Mouse (Mus musculus): ENCODE results near the gene Adam15. TPM values are rescaled to one million over a fixed set of nuclear protein-coding genes. Genes with fewer than 3 reads are reported as not detected.
A peak's percentile ranks its signal among the peaks of the same experiment; 100 is the strongest.

The Adam15 gene
- polyA plus RNA-seq, 1 experiment: 49.6 TPM

DNA sequence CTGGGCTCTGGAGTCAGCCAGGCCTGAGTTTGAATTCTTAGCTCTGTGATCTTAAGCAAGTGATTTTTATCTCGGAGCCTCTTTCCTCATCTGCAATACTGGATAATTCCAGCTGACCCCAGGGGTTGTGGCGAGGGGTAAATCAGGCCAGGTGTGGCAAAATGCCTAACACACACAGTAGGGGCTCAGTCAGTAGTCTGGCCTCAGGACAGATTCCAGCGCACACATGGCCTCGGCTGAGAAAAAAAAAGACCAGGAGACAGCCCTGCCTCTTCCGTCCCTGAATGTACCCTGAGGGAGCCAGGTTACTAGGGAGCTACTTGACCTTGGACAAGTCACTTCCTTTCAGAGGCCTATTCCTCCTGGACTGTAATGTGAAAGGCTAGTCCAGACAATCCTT, 33.2 kb upstream of the Adam15 start:
- TF ChIP-seq POLR2A (IDR thresholded peaks at IDR 0.05; ENCODE audit: low read depth, low read length) (no peak), CTCF (IDR thresholded peaks at IDR 0.05; ENCODE audit: extremely low read depth, insufficient read depth, insufficient read length, insufficient replicate concordance) (no peak)
- no peak overlapping the region for H3K4me3 ChIP-seq (ENCODE audit: extremely low read depth, insufficient read depth, insufficient read length)
- peak overlapping the region; percentile 40 for H3K27ac ChIP-seq (ENCODE audit: insufficient read depth, low read length)
- 85% methylated on average over 5 of the region's 5 CpGs for WGBS
- DNase-seq (ENCODE audit: low read depth in 1 of 2, low spot score in 2 of 2): no peak
- H3K27me3 ChIP-seq (ENCODE audit: control insufficient read depth, insufficient read depth, low read length): no peaks in the 10 kb centered on the region
- H3K36me3 ChIP-seq (ENCODE audit: control insufficient read depth, insufficient read depth, low read length): peaks cover 17% of the 10 kb centered on the region
- peaks cover 39% of the 10 kb centered on the region for H3K4me1 ChIP-seq (ENCODE audit: control insufficient read depth, insufficient read depth, insufficient read length)

- Histone ChIP-seq H3K4me3 (ENCODE audit: extremely low read depth, insufficient read depth, insufficient read length) (no peak overlapping the region), H3K27ac (ENCODE audit: insufficient read depth, low read length) (peak overlapping the region; percentile 40), H3K27me3 (ENCODE audit: control insufficient read depth, insufficient read depth, low read length) (no peaks in the 10 kb centered on the region), H3K36me3 (ENCODE audit: control insufficient read depth, insufficient read depth, low read length) (peaks cover 17% of the 10 kb centered on the region), H3K4me1 (ENCODE audit: control insufficient read depth, insufficient read depth, insufficient read length) (peaks cover 36% of the 10 kb centered on the region)
- WGBS: 87% methylated on average over 9 of the region's 9 CpGs
- TF ChIP-seq POLR2A (IDR thresholded peaks at IDR 0.05; ENCODE audit: low read depth, low read length) (no peak), CTCF (IDR thresholded peaks at IDR 0.05; ENCODE audit: extremely low read depth, insufficient read depth, insufficient read length, insufficient replicate concordance) (no peak)
- DNase-seq (ENCODE audit: low read depth in 1 of 2, low spot score in 2 of 2): no peak
Measured at GRCm38 (mm10) chr3:89382033-89382882, 32.5 kb upstream of the Adam15 start.

DNA sequence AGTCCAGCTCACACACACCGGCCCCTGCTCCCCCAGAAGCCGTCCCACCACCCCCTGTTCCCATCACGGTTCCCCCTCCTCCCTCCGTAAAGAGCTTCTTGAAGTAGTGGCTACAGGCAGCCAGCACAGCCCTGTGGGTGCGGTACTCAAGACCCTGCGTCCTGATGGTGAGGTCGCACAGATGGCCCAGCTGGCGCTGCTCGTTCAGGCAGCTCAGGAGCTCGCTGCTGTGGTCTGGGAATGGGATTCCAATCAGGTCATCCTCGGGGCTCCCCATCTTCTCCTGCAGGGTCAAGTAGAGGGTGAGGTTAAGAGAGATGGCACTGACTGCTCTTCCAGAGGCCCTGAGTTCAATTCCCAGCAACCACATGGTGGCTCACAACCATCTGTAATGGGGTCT, 31.4 kb upstream of the Adam15 start:
- TF ChIP-seq POLR2A (IDR thresholded peaks at IDR 0.05; ENCODE audit: low read depth, low read length): no peak
- no peak for TF ChIP-seq CTCF (IDR thresholded peaks at IDR 0.05; ENCODE audit: extremely low read depth, insufficient read depth, insufficient read length, insufficient replicate concordance)
- no peak overlapping the region for H3K4me3 ChIP-seq (ENCODE audit: extremely low read depth, insufficient read depth, insufficient read length)
- no peaks in the 10 kb centered on the region for H3K27me3 ChIP-seq (ENCODE audit: control insufficient read depth, insufficient read depth, low read length)
- no peak overlapping the region for H3K27ac ChIP-seq (ENCODE audit: insufficient read depth, low read length)
- WGBS: 93% methylated on average over 11 of the region's 11 CpGs
- peaks cover 19% of the 10 kb centered on the region for H3K36me3 ChIP-seq (ENCODE audit: control insufficient read depth, insufficient read depth, low read length)
- no peak for DNase-seq (ENCODE audit: low read depth in 1 of 2, low spot score in 2 of 2)
- H3K4me1 ChIP-seq (ENCODE audit: control insufficient read depth, insufficient read depth, insufficient read length): peaks cover 36% of the 10 kb centered on the region

DNA sequence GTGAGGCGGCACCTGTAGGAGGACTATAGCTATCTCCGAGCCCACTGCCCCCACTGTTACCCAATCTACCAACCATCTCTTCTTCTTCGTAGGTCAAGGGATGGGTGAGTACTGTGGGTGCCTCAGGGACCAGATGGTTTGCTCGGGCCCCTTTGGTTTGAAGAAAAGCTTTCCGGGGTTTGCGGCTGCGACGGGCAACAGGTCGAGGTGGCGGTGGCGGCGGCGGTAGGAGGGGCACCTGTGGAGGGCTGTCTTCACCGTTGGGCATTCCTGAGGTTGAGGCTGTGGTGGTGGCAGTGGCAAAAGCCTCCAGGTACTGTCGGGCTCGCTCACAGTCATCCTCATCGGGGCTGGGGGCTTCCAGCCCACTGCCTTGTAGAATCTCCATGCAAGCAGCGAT, 30.9 kb upstream of the Adam15 start:
- Histone ChIP-seq H3K36me3 (ENCODE audit: control insufficient read depth, insufficient read depth, low read length) (peaks cover 19% of the 10 kb centered on the region), H3K4me1 (ENCODE audit: control insufficient read depth, insufficient read depth, insufficient read length) (peaks cover 35% of the 10 kb centered on the region), H3K4me3 (ENCODE audit: extremely low read depth, insufficient read depth, insufficient read length) (no peak overlapping the region), H3K27me3 (ENCODE audit: control insufficient read depth, insufficient read depth, low read length) (no peaks in the 10 kb centered on the region), H3K27ac (ENCODE audit: insufficient read depth, low read length) (no peak overlapping the region)
- no peak for DNase-seq (ENCODE audit: low read depth in 1 of 2, low spot score in 2 of 2)
- 93% methylated on average over 18 of the region's 18 CpGs for WGBS
- no peak for TF ChIP-seq CTCF (IDR thresholded peaks at IDR 0.05; ENCODE audit: extremely low read depth, insufficient read depth, insufficient read length, insufficient replicate concordance)
- TF ChIP-seq POLR2A (IDR thresholded peaks at IDR 0.05; ENCODE audit: low read depth, low read length): no peak

DNA sequence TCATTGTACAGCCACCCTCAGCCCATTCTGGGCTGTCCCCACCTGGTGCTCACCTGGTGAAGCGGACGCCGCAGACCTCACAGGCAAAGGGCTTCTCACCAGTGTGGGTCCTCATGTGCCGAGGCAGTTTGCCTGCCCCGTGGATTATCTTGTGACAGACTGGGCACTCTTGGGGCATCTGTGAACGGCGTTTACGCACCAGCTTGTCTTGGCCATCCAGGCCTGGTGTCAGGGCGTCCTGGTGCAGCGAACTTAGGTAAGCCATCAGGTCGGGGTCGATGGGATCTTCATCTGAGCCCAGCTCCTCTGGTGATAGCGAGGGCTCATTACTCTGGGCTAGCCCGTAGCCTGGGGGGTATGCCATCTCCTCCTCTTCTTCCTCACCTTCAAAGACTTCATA, 30.5 kb upstream of the Adam15 start:
- peaks cover 19% of the 10 kb centered on the region for H3K36me3 ChIP-seq (ENCODE audit: control insufficient read depth, insufficient read depth, low read length)
- WGBS: 92% methylated on average over 14 of the region's 14 CpGs
- no peaks in the 10 kb centered on the region for H3K27me3 ChIP-seq (ENCODE audit: control insufficient read depth, insufficient read depth, low read length)
- TF ChIP-seq POLR2A (IDR thresholded peaks at IDR 0.05; ENCODE audit: low read depth, low read length) (no peak), CTCF (IDR thresholded peaks at IDR 0.05; ENCODE audit: extremely low read depth, insufficient read depth, insufficient read length, insufficient replicate concordance) (no peak)
- no peak overlapping the region for H3K4me3 ChIP-seq (ENCODE audit: extremely low read depth, insufficient read depth, insufficient read length)
- DNase-seq (ENCODE audit: low read depth in 1 of 2, low spot score in 2 of 2): no peak
- peak overlapping the region; percentile 69; the same call in 1 of the 2 replicates for H3K27ac ChIP-seq (ENCODE audit: insufficient read depth, low read length)
- H3K4me1 ChIP-seq (ENCODE audit: control insufficient read depth, insufficient read depth, insufficient read length): peaks cover 31% of the 10 kb centered on the region

- H3K27ac ChIP-seq (ENCODE audit: insufficient read depth, low read length): peak overlapping the region; percentile 69
- no peak for TF ChIP-seq POLR2A (IDR thresholded peaks at IDR 0.05; ENCODE audit: low read depth, low read length)
- no peak for TF ChIP-seq CTCF (IDR thresholded peaks at IDR 0.05; ENCODE audit: extremely low read depth, insufficient read depth, insufficient read length, insufficient replicate concordance)
- DNase-seq (ENCODE audit: low read depth in 1 of 2, low spot score in 2 of 2): peak in 1 of 2 experiments; percentile 40
- H3K4me1 ChIP-seq (ENCODE audit: control insufficient read depth, insufficient read depth, insufficient read length): peaks cover 23% of the 10 kb centered on the region
- WGBS: 44% methylated on average over 31 of the region's 31 CpGs
- H3K4me3 ChIP-seq (ENCODE audit: extremely low read depth, insufficient read depth, insufficient read length): no peak overlapping the region
- H3K36me3 ChIP-seq (ENCODE audit: control insufficient read depth, insufficient read depth, low read length): peaks cover 19% of the 10 kb centered on the region
- no peaks in the 10 kb centered on the region for H3K27me3 ChIP-seq (ENCODE audit: control insufficient read depth, insufficient read depth, low read length)
Measured at GRCm38 (mm10) chr3:89379388-89380131, 29.8 kb upstream of the Adam15 start.
